ENCODE assay signal across 9 mouse cellular contexts in genomic region chr6:52162611-52163365, GRCm38 (mm10). TPM values are rescaled to one million over a fixed set of nuclear protein-coding genes. Genes with fewer than 3 reads are reported as not detected.
DNase-seq lines count a peak whose midpoint lies in the region; ATAC-seq lines count a peak whose summit lies in the region.
"Had no signal": no experiment of that assay in that cellular context is flagged by ENCODE, and none has a peak within 500 bp of the region (broad histone marks: within the 10 kb centered on the region; RNA-seq: fewer than 3 reads in every experiment).

No protein-coding gene starts in this region.

- H3K9me3 ChIP-seq in embryonic facial prominence, embryonic 10.5 days = no peaks in the 10 kb centered on the region
- H3K9me3 ChIP-seq in hindbrain, embryonic 13.5 days = no peaks in the 10 kb centered on the region
- H3K9me3 ChIP-seq in neural tube, embryonic 11.5 days (ENCODE audit: control insufficient read depth, low read length) = no peaks in the 10 kb centered on the region

- peak overlapping the region; percentile 84 for H3K27ac ChIP-seq in embryonic facial prominence, embryonic 10.5 days (replicated peaks)
- peak overlapping the region; percentile 100 for H3K27ac ChIP-seq in hindbrain, embryonic 13.5 days
- H3K27ac ChIP-seq in neural tube, embryonic 11.5 days (ENCODE audit: low read depth, low read length) = peak overlapping the region; percentile 100

- no peaks in the 10 kb centered on the region for H3K36me3 ChIP-seq in embryonic facial prominence, embryonic 10.5 days (replicated peaks)
- no peaks in the 10 kb centered on the region for H3K36me3 ChIP-seq in hindbrain, embryonic 13.5 days
- H3K36me3 ChIP-seq in neural tube, embryonic 11.5 days (ENCODE audit: control insufficient read depth, insufficient read depth, low read length) = no peaks in the 10 kb centered on the region; the same call in 1 of the 2 replicates

- H3K4me3 ChIP-seq in embryonic facial prominence, embryonic 10.5 days = peak overlapping the region; percentile 78
- H3K4me3 ChIP-seq in hindbrain, embryonic 13.5 days = peak overlapping the region; percentile 70
- H3K4me3 ChIP-seq in neural tube, embryonic 11.5 days (ENCODE audit: low read depth, low read length) = peak overlapping the region; percentile 91

- under 1% methylated on average over 14 of the region's 14 CpGs for WGBS in embryonic facial prominence, embryonic 10.5 days
- under 1% methylated on average over 14 of the region's 14 CpGs for WGBS in hindbrain, embryonic 13.5 days
- 2% methylated on average over 14 of the region's 14 CpGs for WGBS in neural tube, embryonic 11.5 days

- H3K4me2 ChIP-seq in hindbrain, embryonic 13.5 days = peak overlapping the region; percentile 88
- peak overlapping the region; percentile 78 for H3K4me2 ChIP-seq in neural tube, embryonic 11.5 days (ENCODE audit: low read depth)

- peak overlapping the region; percentile 100 for H3K9ac ChIP-seq in hindbrain, embryonic 13.5 days
- peak overlapping the region; percentile 99 for H3K9ac ChIP-seq in neural tube, embryonic 11.5 days (ENCODE audit: low read length)

- DNase-seq in kidney, postnatal 10 days = peak; percentile 23
- no peak for DNase-seq in kidney, adult 11 months
- peak; percentile 55 for DNase-seq in embryonic facial prominence, embryonic 10.5 days (ENCODE audit: low spot score)
- no peak for DNase-seq in neural tube, embryonic 11.5 days (ENCODE audit: low spot score)
- DNase-seq in left cerebral cortex, adult 9 months (ENCODE audit: low spot score in 2 of 2) = no peak
- no peak for DNase-seq in gastrocnemius, postnatal 4 days (ENCODE audit: low spot score in 2 of 2)
- no peak for DNase-seq in spleen, postnatal 4 days (ENCODE audit: low spot score in 2 of 2)

- ATAC-seq in hindbrain, embryonic 13.5 days (ENCODE audit: low FRiP score) = no peak
- no peak for ATAC-seq in neural tube, embryonic 11.5 days (ENCODE audit: insufficient read depth, low FRiP score, low TSS enrichment)

- H3K4me1 ChIP-seq in embryonic facial prominence, embryonic 10.5 days = peaks cover 29% of the 10 kb centered on the region
- peaks cover 29% of the 10 kb centered on the region for H3K4me1 ChIP-seq in hindbrain, embryonic 13.5 days (replicated peaks)
- H3K4me1 ChIP-seq in neural tube, embryonic 11.5 days (ENCODE audit: control insufficient read depth, insufficient read depth, low read length) = peaks cover 34% of the 10 kb centered on the region

- peaks cover 100% of the 10 kb centered on the region for H3K27me3 ChIP-seq in embryonic facial prominence, embryonic 10.5 days (replicated peaks; ENCODE audit: low read depth, poor library complexity, severe bottlenecking)
- peaks cover 25% of the 10 kb centered on the region for H3K27me3 ChIP-seq in hindbrain, embryonic 13.5 days
- H3K27me3 ChIP-seq in neural tube, embryonic 11.5 days (ENCODE audit: control insufficient read depth, insufficient read depth, low read length) = no peaks in the 10 kb centered on the region

RNA-seq across cellular contexts. Expression of gene Hoxa2, which starts 1.8 kb away (rescaled TPM):
- 8.7 and 16.7 TPM in 2 replicates for polyA plus RNA-seq in embryonic facial prominence, embryonic 10.5 days (2016; fragmentation: Nextera tagmentation; extraction: Ambion mirVana)
- polyA plus RNA-seq in hindbrain, embryonic 13.5 days (2015; fragmentation: Nextera tagmentation; extraction: Ambion mirVana) = 39.1 and 40.2 TPM in 2 replicates
- 36.0 and 37.5 TPM in 2 replicates for polyA plus RNA-seq in neural tube, embryonic 11.5 days (2014; fragmentation: Nextera tagmentation; extraction: Ambion mirVana)
- total RNA-seq in gastrocnemius, postnatal 4 days (2021) = 1 to 10 TPM; 1.1 to 1.5 TPM

RNA-seq across cellular contexts. Expression of gene Hoxa1, which starts 4.7 kb away (rescaled TPM):
- polyA plus RNA-seq in embryonic facial prominence, embryonic 10.5 days (2016; fragmentation: Nextera tagmentation; extraction: Ambion mirVana) = 0.57 and 0.62 TPM in 2 replicates
- polyA plus RNA-seq in hindbrain, embryonic 13.5 days (2015; fragmentation: Nextera tagmentation; extraction: Ambion mirVana) = 1.5 and 2.0 TPM in 2 replicates
- polyA plus RNA-seq in neural tube, embryonic 11.5 days (2014; fragmentation: Nextera tagmentation; extraction: Ambion mirVana) = 8.0 and 9.3 TPM in 2 replicates
- total RNA-seq in gastrocnemius, postnatal 4 days (2021) = under 1 TPM; 0.34 to 0.54 TPM
- total RNA-seq: megakaryocyte-erythroid progenitor cell, adult 5-6 weeks had no signal

RNA-seq across cellular contexts. Expression of gene 5730596B20Rik, which starts 14.5 kb away (rescaled TPM):
- polyA plus RNA-seq in embryonic facial prominence, embryonic 10.5 days (2016; fragmentation: Nextera tagmentation; extraction: Ambion mirVana) = 0.12 and 0.64 TPM in 2 replicates
- polyA plus RNA-seq in hindbrain, embryonic 13.5 days (2015; fragmentation: Nextera tagmentation; extraction: Ambion mirVana) = 7.6 and 8.3 TPM in 2 replicates
- 4.1 and 4.5 TPM in 2 replicates for polyA plus RNA-seq in neural tube, embryonic 11.5 days (2014; fragmentation: Nextera tagmentation; extraction: Ambion mirVana)
- total RNA-seq in gastrocnemius, postnatal 4 days (2021) = under 1 TPM; 0.34 to 0.54 TPM
- total RNA-seq: megakaryocyte-erythroid progenitor cell, adult 5-6 weeks had no signal

RNA-seq across cellular contexts. Expression of gene Hoxa4, which starts 28.8 kb away (rescaled TPM):
- polyA plus RNA-seq in embryonic facial prominence, embryonic 10.5 days (2016; fragmentation: Nextera tagmentation; extraction: Ambion mirVana) = 0.09 TPM in 1 of 2 replicates, not detected in the other
- polyA plus RNA-seq in hindbrain, embryonic 13.5 days (2015; fragmentation: Nextera tagmentation; extraction: Ambion mirVana) = 14.5 and 14.8 TPM in 2 replicates
- 10.2 and 11.7 TPM in 2 replicates for polyA plus RNA-seq in neural tube, embryonic 11.5 days (2014; fragmentation: Nextera tagmentation; extraction: Ambion mirVana)
- total RNA-seq in gastrocnemius, postnatal 4 days (2021) = 10 to 100 TPM in 1 of 2 experiments, 1 to 10 TPM in 1; 9.2 to 11.8 TPM

RNA-seq across cellular contexts. Expression of gene Hoxa5, which starts 41.6 kb away (rescaled TPM):
- 0.23 TPM in 1 of 2 replicates, not detected in the other for polyA plus RNA-seq in embryonic facial prominence, embryonic 10.5 days (2016; fragmentation: Nextera tagmentation; extraction: Ambion mirVana)
- polyA plus RNA-seq in hindbrain, embryonic 13.5 days (2015; fragmentation: Nextera tagmentation; extraction: Ambion mirVana) = 116 and 150 TPM in 2 replicates
- polyA plus RNA-seq in neural tube, embryonic 11.5 days (2014; fragmentation: Nextera tagmentation; extraction: Ambion mirVana) = 53.4 and 56.5 TPM in 2 replicates
- total RNA-seq in gastrocnemius, postnatal 4 days (2021) = 1 to 10 TPM; 4.4 to 5.1 TPM

Comparison
In these comparisons a context has a peak if more than half of its experiments do, and no peak if none do; other contexts are left out.
1. DNase-seq: peak in kidney, postnatal 10 days (single experiment) and embryonic facial prominence, embryonic 10.5 days (single experiment); none in kidney, adult 11 months (single experiment), neural tube, embryonic 11.5 days (single experiment), left cerebral cortex, adult 9 months (0 of 2), gastrocnemius, postnatal 4 days (0 of 2) and spleen, postnatal 4 days (0 of 2).
2. Peak in every context shown above with its lines, with median percentiles within 50 percentile points of each other: H3K27ac ChIP-seq and H3K4me3 ChIP-seq.